Comparison of ENCODE assay signal across 9 mouse cellular contexts in the genomic region with DNA sequence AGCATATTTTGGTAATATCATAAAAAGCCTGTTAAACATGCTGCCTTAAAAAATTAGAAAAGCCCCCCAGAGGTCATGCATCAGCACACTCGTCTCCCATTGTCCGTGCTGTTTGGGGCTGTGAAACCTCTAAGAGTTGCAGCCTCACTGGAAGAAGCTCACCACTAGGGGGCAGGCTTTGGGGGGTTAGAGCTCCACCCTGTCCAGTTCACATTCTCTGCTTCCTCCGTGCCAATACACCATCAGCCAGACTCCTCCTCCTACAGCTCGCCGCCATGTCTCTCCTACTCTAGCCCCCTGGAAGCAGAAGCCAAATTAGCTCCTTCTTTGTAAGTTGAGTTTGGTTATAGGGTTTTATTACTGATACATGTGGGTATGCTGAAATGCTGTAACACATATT. TPM values are rescaled to one million over a fixed set of nuclear protein-coding genes. Genes with fewer than 3 reads are reported as not detected.
DNase-seq lines count a peak whose midpoint lies in the region; ATAC-seq and TF ChIP-seq lines count a peak whose summit lies in the region.
"Had no signal": no experiment of that assay in that cellular context is flagged by ENCODE, and none has a peak within 500 bp of the region (broad histone marks: within the 10 kb centered on the region; RNA-seq: fewer than 3 reads in every experiment).

No protein-coding gene starts in this region.

- no peaks in the 10 kb centered on the region for H3K27me3 ChIP-seq in testis, adult 2 months (ENCODE audit: control insufficient read depth, insufficient read depth, low read length)

- no peaks in the 10 kb centered on the region for H3K36me3 ChIP-seq in testis, adult 2 months (ENCODE audit: control insufficient read depth, insufficient read depth, low read length)

- no peak overlapping the region for H3K27ac ChIP-seq in testis, adult 2 months (ENCODE audit: control insufficient read depth, insufficient read depth, low read depth, low read length)

- H3K4me3 ChIP-seq in testis, adult 2 months (ENCODE audit: control insufficient read depth, low read depth, low read length) = no peak overlapping the region

- peak; percentile 71 for ATAC-seq in megakaryocyte-erythroid progenitor cell, adult 5-6 weeks (replicated peaks; ENCODE audit: low FRiP score, low TSS enrichment, poor library complexity, severe bottlenecking)

- H3K4me1 ChIP-seq in testis, adult 2 months (ENCODE audit: control insufficient read depth, insufficient read depth, low read length) = no peaks in the 10 kb centered on the region

- TF ChIP-seq CTCF in testis, adult 2 months (IDR thresholded peaks at IDR 0.05; ENCODE audit: control insufficient read depth, insufficient read depth, insufficient replicate concordance, low read depth, low read length) = peak; percentile 75

- no peak for TF ChIP-seq POLR2A in testis, adult 2 months (IDR thresholded peaks at IDR 0.05; ENCODE audit: control insufficient read depth, low read depth, low read length)

- peak; percentile 30 to 40 for DNase-seq in cerebellum, adult 18-20 months
- DNase-seq in cerebellum, adult 11 months = no peak
- peak; percentile 30 to 37 for DNase-seq in urinary bladder, adult 18-20 months (ENCODE audit: low spot score in 2 of 2)
- no peak for DNase-seq in urinary bladder, postnatal 10 days (ENCODE audit: low spot score)
- peak; percentile 62 for DNase-seq in embryo, embryonic 9.5 days (ENCODE audit: extremely low spot score)
- DNase-seq in kidney, postnatal 10 days = peak; percentile 74

RNA-seq across cellular contexts. Expression of gene Slc35a1, which starts 14.3 kb away (rescaled TPM):
- 24.4 and 26.3 TPM in 2 replicates for total RNA-seq in megakaryocyte-erythroid progenitor cell, adult 5-6 weeks (2014; fragmentation: Nextera tagmentation)
- 24.8 and 29.1 TPM in 2 replicates for total RNA-seq in megakaryocyte-erythroid progenitor cell, adult 5-6 weeks (2017)
- polyA plus RNA-seq in testis, adult 2 months (2012; rRNA removed) = 3.1 and 4.5 TPM in 2 replicates

RNA-seq across cellular contexts. Expression of gene Cfap206, which starts 28.5 kb away (rescaled TPM):
- not detected in 2 replicates for total RNA-seq in megakaryocyte-erythroid progenitor cell, adult 5-6 weeks (2014; fragmentation: Nextera tagmentation)
- not detected in 2 replicates for total RNA-seq in megakaryocyte-erythroid progenitor cell, adult 5-6 weeks (2017)
- 456 and 463 TPM in 2 replicates for polyA plus RNA-seq in testis, adult 2 months (2012; rRNA removed)

RNA-seq across cellular contexts. Expression of gene Gm136, which starts 54.5 kb away (rescaled TPM):
- total RNA-seq in megakaryocyte-erythroid progenitor cell, adult 5-6 weeks (2014; fragmentation: Nextera tagmentation) = not detected in 2 replicates
- total RNA-seq in megakaryocyte-erythroid progenitor cell, adult 5-6 weeks (2017) = not detected in 2 replicates
- polyA plus RNA-seq in testis, adult 2 months (2012; rRNA removed) = 14.8 and 18.3 TPM in 2 replicates
- total RNA-seq: layer of hippocampus, postnatal 36 days had no signal

Comparison
In these comparisons a context has a peak if more than half of its experiments do, and no peak if none do; other contexts are left out.
1. DNase-seq: peak in cerebellum, adult 18-20 months (2 of 2), urinary bladder, adult 18-20 months (2 of 2), embryo, embryonic 9.5 days (single experiment) and kidney, postnatal 10 days (single experiment); none in cerebellum, adult 11 months (single experiment) and urinary bladder, postnatal 10 days (single experiment).